26 mouse cellular contexts compared by ENCODE assay signal in genomic region chr4:125538301-125538965, GRCm38 (mm10). TPM values are rescaled to one million over a fixed set of nuclear protein-coding genes. Genes with fewer than 3 reads are reported as not detected.
DNase-seq lines count a peak whose midpoint lies in the region; ATAC-seq and TF ChIP-seq lines count a peak whose summit lies in the region.
"Had no signal": no experiment of that assay in that cellular context is flagged by ENCODE, and none has a peak within 500 bp of the region (broad histone marks: within the 10 kb centered on the region; RNA-seq: fewer than 3 reads in every experiment).

No protein-coding gene starts in this region.

- no peak for TF ChIP-seq EP300 in CH12.LX (IDR thresholded peaks at IDR 0.05; ENCODE audit: low read length)

- H3K27ac ChIP-seq in CH12.LX (ENCODE audit: insufficient read depth, low read depth), result no peak overlapping the region
- H3K27ac ChIP-seq: forebrain, embryonic 15.5 days; heart, adult 2 months; heart, embryonic 13.5 days; liver, embryonic 12.5 days; midbrain, embryonic 12.5 days; neural tube, embryonic 13.5 days had no signal

- TF ChIP-seq RAD21 in CH12.LX (IDR thresholded peaks at IDR 0.05; ENCODE audit: low read depth, low read length), result no peak

- H3K4me3 ChIP-seq in CH12.LX (replicated peaks in 1 of 3; ENCODE audit: low read depth in 2 of 3, low read length in 2 of 3, poor library complexity in 1 of 3), result no peak overlapping the region
- H3K4me3 ChIP-seq: forebrain, embryonic 15.5 days; heart, adult 2 months; heart, embryonic 13.5 days; liver, embryonic 12.5 days; megakaryocyte, embryonic 14.5 days; midbrain, embryonic 12.5 days; neural tube, embryonic 13.5 days had no signal

- TF ChIP-seq POLR2A in CH12.LX (IDR thresholded peaks at IDR 0.05; ENCODE audit: low read depth, low read length), result no peak

- DNase-seq in CH12.LX (ENCODE audit: extremely low read depth) (peak; percentile 19), ES-CJ7 (ENCODE audit: low read depth, low spot score) (peak; percentile 92)
- DNase-seq in adrenal gland, adult 2 months, result peak; percentile 64
- DNase-seq in adrenal gland, postnatal 36 days, result peak; percentile 53 to 67
- no peak for DNase-seq in cerebellum, postnatal 4 days (ENCODE audit: low spot score in 2 of 2)
- DNase-seq: cerebellum, adult 2 months; cerebellum, postnatal 25 days; gastrocnemius, postnatal 25 days; heart, adult 2 months; heart, postnatal 10 days; kidney, adult 9 months; kidney, postnatal 10 days; layer of hippocampus, postnatal 36 days; left cerebral cortex, postnatal 4 days; liver, postnatal 0 days; lung, postnatal 36 days had no signal

- TF ChIP-seq CTCF in CH12.LX (conservative IDR thresholded peaks at IDR 0.05 in 1 of 2, IDR thresholded peaks at IDR 0.05 in 1 of 2; ENCODE audit: low read depth in 2 of 2, low read length in 2 of 2), result no peak

- H3K9me3 ChIP-seq in CH12.LX (replicated peaks; ENCODE audit: low read length), result peaks cover 10% of the 10 kb centered on the region
- H3K9me3 ChIP-seq: forebrain, embryonic 15.5 days; heart, embryonic 13.5 days; liver, embryonic 12.5 days; megakaryocyte, embryonic 14.5 days; midbrain, embryonic 12.5 days; neural tube, embryonic 13.5 days had no signal

- H3K4me2 ChIP-seq in CH12.LX (ENCODE audit: insufficient read depth, low read depth, poor library complexity, severe bottlenecking), result no peak overlapping the region
- H3K4me2 ChIP-seq: forebrain, embryonic 15.5 days; heart, embryonic 13.5 days; liver, embryonic 12.5 days; midbrain, embryonic 12.5 days; neural tube, embryonic 13.5 days had no signal

- no peaks in the 10 kb centered on the region for H3K36me3 ChIP-seq in CH12.LX (replicated peaks in 1 of 2; ENCODE audit: control insufficient read depth in 1 of 2, insufficient read depth in 1 of 2, low read length in 1 of 2)
- H3K36me3 ChIP-seq: forebrain, embryonic 15.5 days; heart, embryonic 13.5 days; liver, embryonic 12.5 days; midbrain, embryonic 12.5 days; neural tube, embryonic 13.5 days had no signal

- no peak overlapping the region for H3K9ac ChIP-seq in CH12.LX (ENCODE audit: insufficient read depth, low read depth)
- H3K9ac ChIP-seq: forebrain, embryonic 15.5 days; heart, embryonic 13.5 days; liver, embryonic 12.5 days; liver, postnatal 0 days; midbrain, embryonic 12.5 days; neural tube, embryonic 13.5 days had no signal

- H3K4me1 ChIP-seq in CH12.LX (ENCODE audit: control insufficient read depth in 1 of 2, insufficient read depth in 2 of 2), result peaks cover 11 to 18% of the 10 kb centered on the region in 2 experiments
- H3K4me1 ChIP-seq: liver, embryonic 12.5 days had no signal

- no peak for ATAC-seq in monocyte, adult 5-6 weeks (replicated peaks; ENCODE audit: insufficient number of reproducible peaks, low FRiP score, low TSS enrichment, poor library complexity, severe bottlenecking)
- ATAC-seq: forebrain, embryonic 15.5 days; hindbrain, embryonic 16.5 days; intestine, embryonic 16.5 days; liver, embryonic 12.5 days; liver, postnatal 0 days had no signal

- peaks cover 82% of the 10 kb centered on the region for H3K27me3 ChIP-seq in CH12.LX (replicated peaks)

- no peaks in the 10 kb centered on the region for H3K79me2 ChIP-seq in CH12.LX (replicated peaks; ENCODE audit: control insufficient read depth, extremely low read depth, insufficient read depth, poor library complexity, severe bottlenecking)

- dilution Hi-C loops in CH12.LX (cut with MboI; ENCODE audit: extremely low pct_ligation_motif_present, extremely low pct_unique_long_range_greater_than_20kb, low sequenced_read_pairs), result no loop called here

- in situ Hi-C loops in CH12.LX (cut with MboI; ENCODE audit: low pct_ligation_motif_present, low pct_unique_long_range_greater_than_20kb, low sequenced_read_pairs), result no loop called here

TF ChIP-seq in CH12.LX, 34 proteins besides CTCF, POLR2A, EP300 and RAD21:
- TF ChIP-seq USF1 (IDR thresholded peaks at IDR 0.05; ENCODE audit: low read depth, low read length), result no peak
- TF ChIP-seq BHLHE40 (IDR thresholded peaks at IDR 0.05; ENCODE audit: low read depth, low read length), result peak; percentile 34; the same call in 1 of the 2 replicates
TF ChIP-seq in CH12.LX: peak in this region for 1.

RNA-seq across cellular contexts. Expression of gene Grik3, which starts 47.9 kb away (rescaled TPM):
- not detected in 2 replicates for total RNA-seq in CH12.LX (2012; rRNA removed)
- not detected in 2 replicates for total RNA-seq in CH12.LX (2014; rRNA removed)
- not detected in 2 replicates for polyA plus RNA-seq in CH12.LX (2012; ENCODE audit: insufficient read length, low read depth)
- total RNA-seq in adrenal gland, adult 2 months (2021), result under 1 TPM; 0.35 to 0.37 TPM
- 0.26 and 0.30 TPM in 2 replicates for polyA plus RNA-seq in adrenal gland, adult 2 months (2012; rRNA removed)
- total RNA-seq in adrenal gland, postnatal 36 days (2021), result under 1 TPM; 0.30 to 0.33 TPM
- not detected in 3 replicates for total RNA-seq in monocyte, adult 5-6 weeks (2017)
- polyA plus RNA-seq: liver, embryonic 12.5 days; lung, embryonic 16.5 days had no signal

Comparison
In these comparisons a context has a peak if more than half of its experiments do, and no peak if none do; other contexts are left out.
1. DNase-seq: peak in CH12.LX (single experiment), ES-CJ7 (single experiment), adrenal gland, adult 2 months (single experiment) and adrenal gland, postnatal 36 days (2 of 2); none in cerebellum, postnatal 4 days (0 of 2).